Mouse (Mus musculus) G1E (cell line): ENCODE results near the gene Dock2. TPM values are rescaled to one million over a fixed set of nuclear protein-coding genes. Genes with fewer than 3 reads are reported as not detected.
A peak's percentile ranks its signal among the peaks of the same experiment; 100 is the strongest.

Experiments
- ATAC-seq: 2 replicates; pipeline ENCODE4 v1.8.0; 2016; ENCODE audit warnings: mild to moderate bottlenecking; ENCODE audit not compliant: insufficient number of reproducible peaks, poor library complexity, low FRiP score, severe bottlenecking; ENCODE audit errors: extremely low read depth
- DNase-seq: peaks from one replicate; pipeline ENCODE4 v3.0.0; 2012; ENCODE audit warnings: low spot score
- H3K27me3 ChIP-seq: 2 replicates; pipeline ENCODE4 v1.6.1; 2012; ENCODE audit warnings: mild to moderate bottlenecking, low read length, inconsistent platforms; ENCODE audit not compliant: insufficient read depth
- H3K36me3 ChIP-seq: replicated peaks from 2 replicates; pipeline ENCODE3; 2012; ENCODE audit warnings: mild to moderate bottlenecking, inconsistent platforms
- H3K4me1 ChIP-seq: 2 replicates; pipeline ENCODE4 v1.6.1; 2012; ENCODE audit warnings: low read depth, low read length, inconsistent platforms, mixed read lengths; ENCODE audit not compliant: insufficient read depth
- H3K4me3 ChIP-seq: 2 replicates; pipeline ENCODE4 v1.5.1; 2012; ENCODE audit warnings: low read depth, mild to moderate bottlenecking, inconsistent platforms, low read length, moderate library complexity, mixed read lengths
- H3K9me3 ChIP-seq: replicated peaks from 2 replicates; pipeline ENCODE4 v1.6.1; 2012; ENCODE audit warnings: inconsistent platforms
- CTCF ChIP-seq: IDR thresholded peaks from 2 replicates; pipeline ENCODE4 v1.5.1; 2012; ENCODE audit warnings: low read depth, low read length, inconsistent platforms, mixed read lengths
- GATA1 ChIP-seq: IDR thresholded peaks from 2 replicates; pipeline ENCODE4 v1.6.1; 2012; ENCODE audit warnings: borderline replicate concordance, low read length, inconsistent platforms, mixed read lengths
- GATA2 ChIP-seq: IDR thresholded peaks from 2 replicates; pipeline ENCODE4 v1.6.1; 2012; ENCODE audit warnings: low read depth, low read length, inconsistent platforms, borderline replicate concordance
- POLR2AphosphoS5 ChIP-seq: IDR thresholded peaks from 2 replicates; pipeline ENCODE4 v1.6.1; 2012; ENCODE audit warnings: low read depth, low read length, inconsistent platforms; ENCODE audit not compliant: insufficient replicate concordance
- TAL1 ChIP-seq: conservative IDR thresholded peaks from 2 replicates; pipeline ENCODE4 v1.6.1; 2012; ENCODE audit warnings: low read depth, low read length, inconsistent platforms, mixed read lengths
- polyA plus RNA-seq: library from polyadenylated mRNA; stranded (reverse); fragments of >175 nt; gene quantifications from 2 replicates; pipeline ENCODE4 v1.2.3, GENCODE M21; 2012
- total RNA-seq, 2 experiments: library from RNA; stranded (forward) in 1 of 2; stranded (reverse) in 1 of 2; fragments of 200-1000 nt in 1 of 2; fragments of >200 nt in 1 of 2; fragmentation: Nextera tagmentation in 1 of 2; gene quantifications; 2 replicates each; pipeline ENCODE4 v1.2.3; 2014 to 2017

Gene Dock2
- total and polyA plus RNA-seq, 3 experiments, result 2.8 to 20.0 (median 4.7) TPM

- ATAC-seq (no peak), DNase-seq (no peak)
- TF ChIP-seq GATA2, result no peak
- TF ChIP-seq GATA1, result no peak
- TF ChIP-seq CTCF, result no peak
- no peak for TF ChIP-seq TAL1
- no peak for TF ChIP-seq POLR2AphosphoS5
- no peaks in the 10 kb centered on the region for H3K27me3 ChIP-seq
- no peak overlapping the region for H3K4me3 ChIP-seq
- no peaks in the 10 kb centered on the region for H3K36me3 ChIP-seq
- H3K4me1 ChIP-seq, result no peaks in the 10 kb centered on the region
- peaks cover 8% of the 10 kb centered on the region for H3K9me3 ChIP-seq
These were observed 24.1 kb downstream of the Dock2 start for GRCm38 (mm10) chr11:34759582-34759981.

GRCm38 (mm10) chr11:34741081-34741480 lies 42.6 kb downstream of the Dock2 start:
- Histone ChIP-seq H3K9me3 (0 out of 2 replicates have a peak, but pooled peaks cover 1% of the 10 kb centered on the region), H3K4me3 (no peak overlapping the region), H3K27me3 (no peaks in the 10 kb centered on the region), H3K36me3 (no peaks in the 10 kb centered on the region), H3K4me1 (no peaks in the 10 kb centered on the region)
- no peak for TF ChIP-seq GATA1
- ATAC-seq (no peak), DNase-seq (no peak)

- peaks cover 6% of the 10 kb centered on the region; the same call in 1 of the 2 replicates for H3K9me3 ChIP-seq
- TF ChIP-seq GATA1 (no peak), TAL1 (no peak), GATA2 (no peak), POLR2AphosphoS5 (no peak), CTCF (no peak)
- H3K27me3 ChIP-seq, result no peaks in the 10 kb centered on the region
- H3K4me3 ChIP-seq, result no peak overlapping the region
- DNase-seq, result no peak
- H3K4me1 ChIP-seq, result no peaks in the 10 kb centered on the region
- ATAC-seq, result no peak
- no peaks in the 10 kb centered on the region for H3K36me3 ChIP-seq
These were observed 43.9 kb downstream of the Dock2 start for GRCm38 (mm10) chr11:34739816-34740215.

- peaks cover 6% of the 10 kb centered on the region; the same call in 1 of the 2 replicates for H3K9me3 ChIP-seq
- ATAC-seq (no peak), DNase-seq (no peak)
- H3K4me1 ChIP-seq, result no peaks in the 10 kb centered on the region
- no peaks in the 10 kb centered on the region for H3K27me3 ChIP-seq
- TF ChIP-seq CTCF (no peak), POLR2AphosphoS5 (no peak), GATA2 (no peak), GATA1 (no peak), TAL1 (no peak)
- no peaks in the 10 kb centered on the region for H3K36me3 ChIP-seq
- H3K4me3 ChIP-seq, result no peak overlapping the region
These were observed 44.7 kb downstream of the Dock2 start for GRCm38 (mm10) chr11:34738945-34739344.

GRCm38 (mm10) chr11:34737193-34737592 lies 46.5 kb downstream of the Dock2 start:
- peak; percentile 82 for ATAC-seq
- no peaks in the 10 kb centered on the region for H3K27me3 ChIP-seq
- H3K4me1 ChIP-seq, result no peaks in the 10 kb centered on the region
- H3K36me3 ChIP-seq, result no peaks in the 10 kb centered on the region
- no peak overlapping the region for H3K4me3 ChIP-seq
- peaks cover 9% of the 10 kb centered on the region; the same call in 1 of the 2 replicates for H3K9me3 ChIP-seq
- TF ChIP-seq GATA1 (no peak), GATA2 (no peak), CTCF (no peak), TAL1 (no peak), POLR2AphosphoS5 (no peak)
- no peak for DNase-seq

- H3K4me3 ChIP-seq, result no peak overlapping the region
- no peaks in the 10 kb centered on the region for H3K36me3 ChIP-seq
- no peaks in the 10 kb centered on the region for H3K4me1 ChIP-seq
- no peak for ATAC-seq
- TF ChIP-seq CTCF, result no peak
- no peak for TF ChIP-seq TAL1
- no peak for TF ChIP-seq GATA2
- TF ChIP-seq POLR2AphosphoS5, result no peak
- TF ChIP-seq GATA1, result no peak
- no peaks in the 10 kb centered on the region for H3K27me3 ChIP-seq
- DNase-seq, result no peak
- H3K9me3 ChIP-seq, result peaks cover 16% of the 10 kb centered on the region
These were observed 49.7 kb downstream of the Dock2 start for GRCm38 (mm10) chr11:34734033-34734432.
